Mouse (Mus musculus): ENCODE data around the gene Jpt2. TPM values are rescaled to one million over a fixed set of nuclear protein-coding genes. Genes with fewer than 3 reads are reported as not detected.

The Jpt2 gene
- polyA plus RNA-seq, 1 experiment from 2014 or later: 31.5 TPM

GRCm38 (mm10) chr17:24936259-24937237 is 23.9 kb downstream of the Jpt2 start, which contains the start of gene Mapk8ip3:
Gene Mapk8ip3 (minus strand): TSS chr17:24936977.
- peak within 1 kb of the TSS; percentile 61 for H3K27ac ChIP-seq
- peak within 1 kb of the TSS; percentile 71 for H3K4me3 ChIP-seq (ENCODE audit: inconsistent target)
- WGBS (ENCODE audit: missing documents): under 1% methylated on average over 70 of the region's 78 CpGs
- H3K79me2 ChIP-seq (ENCODE audit: inconsistent target): peaks cover 51% of the 10 kb centered on the region
- H3K36me3 ChIP-seq (ENCODE audit: inconsistent target): no peaks in the 10 kb centered on the region

GRCm38 (mm10) chr17:24935666-24936065 is 24.8 kb downstream of the Jpt2 start:
- Histone ChIP-seq H3K79me2 (ENCODE audit: inconsistent target) (peaks cover 60% of the 10 kb centered on the region), H3K4me3 (ENCODE audit: inconsistent target) (peak overlapping the region; percentile 71), H3K36me3 (ENCODE audit: inconsistent target) (no peaks in the 10 kb centered on the region), H3K27ac (peak overlapping the region; percentile 61)

DNA sequence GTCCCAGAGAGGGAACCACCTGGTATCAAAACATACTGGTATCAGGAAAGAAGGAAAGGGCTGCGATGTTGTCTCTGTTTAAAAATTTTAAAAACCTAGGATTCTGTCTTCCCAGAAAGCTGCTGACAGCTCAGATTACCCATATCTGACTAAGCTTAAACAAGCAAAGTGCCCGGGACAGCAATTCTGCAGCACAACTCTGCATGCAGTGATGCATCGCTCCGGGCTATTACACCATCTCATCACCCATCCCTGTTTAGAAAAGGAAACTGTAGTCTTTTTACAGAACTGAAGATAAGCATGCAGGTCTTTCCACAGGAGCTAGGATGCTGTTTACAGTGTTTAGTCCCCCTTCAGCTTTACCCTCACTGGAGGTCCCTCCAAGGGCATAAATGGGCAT is 25.6 kb downstream of the Jpt2 start:
- Histone ChIP-seq H3K79me2 (ENCODE audit: inconsistent target) (peaks cover 67% of the 10 kb centered on the region), H3K36me3 (ENCODE audit: inconsistent target) (no peaks in the 10 kb centered on the region), H3K4me3 (ENCODE audit: inconsistent target) (peak overlapping the region; percentile 71; the same call in 1 of the 2 replicates), H3K27ac (peak overlapping the region; percentile 61)
- 37% methylated on average over 4 of the region's 4 CpGs for WGBS (ENCODE audit: missing documents)

GRCm38 (mm10) chr17:24933163-24933562 is 27.3 kb downstream of the Jpt2 start:
- H3K4me3 ChIP-seq (ENCODE audit: inconsistent target): no peak overlapping the region
- no peaks in the 10 kb centered on the region for H3K36me3 ChIP-seq (ENCODE audit: inconsistent target)
- H3K79me2 ChIP-seq (ENCODE audit: inconsistent target): peaks cover 85% of the 10 kb centered on the region
- no peak overlapping the region for H3K27ac ChIP-seq
- WGBS (ENCODE audit: missing documents): 86% methylated on average over 4 of the region's 4 CpGs

GRCm38 (mm10) chr17:24932431-24932830 is 28.1 kb downstream of the Jpt2 start:
- Histone ChIP-seq H3K4me3 (ENCODE audit: inconsistent target) (no peak overlapping the region), H3K36me3 (ENCODE audit: inconsistent target) (peaks cover 6% of the 10 kb centered on the region; the same call in 1 of the 2 replicates), H3K27ac (no peak overlapping the region), H3K79me2 (ENCODE audit: inconsistent target) (peaks cover 92% of the 10 kb centered on the region)
- WGBS (ENCODE audit: missing documents): 98% methylated on average over 4 of the region's 4 CpGs

DNA sequence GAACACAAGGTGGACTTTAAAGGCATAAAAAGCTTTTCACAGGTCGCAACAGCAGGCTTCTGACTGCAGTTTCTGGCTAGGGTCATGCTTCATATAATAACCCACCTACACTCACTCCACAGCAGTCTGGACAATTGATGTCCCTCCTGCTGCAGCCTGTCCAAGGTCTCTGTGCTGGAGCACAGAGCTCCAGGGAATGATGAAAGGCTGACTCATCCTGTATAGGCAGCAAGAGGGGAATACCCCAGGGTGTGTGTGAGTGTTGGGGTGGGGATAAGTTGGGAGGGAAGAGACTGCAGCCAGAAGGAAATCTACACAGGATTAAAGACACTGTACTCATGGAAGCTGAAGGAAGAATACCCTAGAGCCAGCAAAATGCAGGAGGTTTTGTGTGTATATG is 31.0 kb downstream of the Jpt2 start:
- Histone ChIP-seq H3K36me3 (ENCODE audit: inconsistent target) (peaks cover 32% of the 10 kb centered on the region), H3K27ac (no peak overlapping the region), H3K79me2 (ENCODE audit: inconsistent target) (peaks cover 100% of the 10 kb centered on the region), H3K4me3 (ENCODE audit: inconsistent target) (no peak overlapping the region)
- 100% methylated on average over 1 of the region's 1 CpGs for WGBS (ENCODE audit: missing documents)

DNA sequence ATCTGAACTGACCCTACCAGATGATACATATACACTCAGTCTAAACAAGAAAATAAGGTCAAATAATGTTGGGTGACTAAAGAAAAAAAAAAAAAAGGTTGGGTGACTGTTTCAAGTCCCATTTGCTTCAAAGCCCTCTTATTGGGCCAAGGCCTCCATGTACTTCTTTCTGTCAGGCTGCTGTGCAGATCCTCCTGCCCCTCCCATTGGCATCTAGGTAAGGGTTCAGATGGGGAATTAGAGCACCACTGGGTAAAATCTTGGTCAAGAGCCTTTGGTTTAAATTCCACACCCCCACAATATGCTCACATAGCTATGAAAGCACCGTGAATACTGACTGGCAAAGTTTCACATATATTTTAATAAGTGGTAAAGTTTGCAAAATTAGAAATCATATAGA is 37.2 kb downstream of the Jpt2 start:
- 90% methylated on average over 1 of the region's 1 CpGs for WGBS (ENCODE audit: missing documents)
- no peak overlapping the region for H3K27ac ChIP-seq
- no peak overlapping the region for H3K4me3 ChIP-seq (ENCODE audit: inconsistent target)
- peaks cover 95% of the 10 kb centered on the region for H3K36me3 ChIP-seq (ENCODE audit: inconsistent target)
- peaks cover 42% of the 10 kb centered on the region for H3K79me2 ChIP-seq (ENCODE audit: inconsistent target)

- no peaks in the 10 kb centered on the region for H3K79me2 ChIP-seq (ENCODE audit: inconsistent target)
- no peak overlapping the region for H3K4me3 ChIP-seq (ENCODE audit: inconsistent target)
- no peak overlapping the region for H3K27ac ChIP-seq
- H3K36me3 ChIP-seq (ENCODE audit: inconsistent target): peaks cover 97% of the 10 kb centered on the region
Observed at GRCm38 (mm10) chr17:24913984-24914383, 46.5 kb downstream of the Jpt2 start.

- Histone ChIP-seq H3K36me3 (ENCODE audit: inconsistent target) (peaks cover 97% of the 10 kb centered on the region), H3K27ac (no peak overlapping the region), H3K4me3 (ENCODE audit: inconsistent target) (no peak overlapping the region), H3K79me2 (ENCODE audit: inconsistent target) (no peaks in the 10 kb centered on the region)
- 90% methylated on average over 2 of the region's 2 CpGs for WGBS (ENCODE audit: missing documents)
Observed at GRCm38 (mm10) chr17:24907591-24907990, 52.9 kb downstream of the Jpt2 start.

DNA sequence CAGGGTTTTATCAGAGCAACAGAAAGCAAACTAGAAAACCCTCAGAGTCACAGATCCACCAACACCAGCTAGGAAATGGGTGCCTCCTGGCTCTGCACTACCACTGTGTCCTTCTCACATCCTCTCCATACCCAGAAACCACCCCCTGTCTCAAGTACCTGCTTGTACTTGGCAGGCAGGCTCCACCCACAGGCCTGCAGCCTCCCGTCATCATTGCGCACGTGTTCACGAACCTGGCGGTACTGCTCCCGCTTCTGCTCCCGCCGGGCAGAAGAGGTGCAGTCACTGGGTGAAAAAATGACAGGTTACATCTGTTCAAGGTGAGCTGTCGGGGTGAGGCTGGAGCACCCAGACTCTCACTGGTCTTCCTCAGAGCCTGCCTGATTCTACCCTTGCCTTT is 56.7 kb downstream of the Jpt2 start:
- WGBS (ENCODE audit: missing documents): 93% methylated on average over 9 of the region's 9 CpGs
- no peak overlapping the region for H3K27ac ChIP-seq
- H3K36me3 ChIP-seq (ENCODE audit: inconsistent target): peaks cover 100% of the 10 kb centered on the region
- no peaks in the 10 kb centered on the region for H3K79me2 ChIP-seq (ENCODE audit: inconsistent target)
- no peak overlapping the region for H3K4me3 ChIP-seq (ENCODE audit: inconsistent target)

DNA sequence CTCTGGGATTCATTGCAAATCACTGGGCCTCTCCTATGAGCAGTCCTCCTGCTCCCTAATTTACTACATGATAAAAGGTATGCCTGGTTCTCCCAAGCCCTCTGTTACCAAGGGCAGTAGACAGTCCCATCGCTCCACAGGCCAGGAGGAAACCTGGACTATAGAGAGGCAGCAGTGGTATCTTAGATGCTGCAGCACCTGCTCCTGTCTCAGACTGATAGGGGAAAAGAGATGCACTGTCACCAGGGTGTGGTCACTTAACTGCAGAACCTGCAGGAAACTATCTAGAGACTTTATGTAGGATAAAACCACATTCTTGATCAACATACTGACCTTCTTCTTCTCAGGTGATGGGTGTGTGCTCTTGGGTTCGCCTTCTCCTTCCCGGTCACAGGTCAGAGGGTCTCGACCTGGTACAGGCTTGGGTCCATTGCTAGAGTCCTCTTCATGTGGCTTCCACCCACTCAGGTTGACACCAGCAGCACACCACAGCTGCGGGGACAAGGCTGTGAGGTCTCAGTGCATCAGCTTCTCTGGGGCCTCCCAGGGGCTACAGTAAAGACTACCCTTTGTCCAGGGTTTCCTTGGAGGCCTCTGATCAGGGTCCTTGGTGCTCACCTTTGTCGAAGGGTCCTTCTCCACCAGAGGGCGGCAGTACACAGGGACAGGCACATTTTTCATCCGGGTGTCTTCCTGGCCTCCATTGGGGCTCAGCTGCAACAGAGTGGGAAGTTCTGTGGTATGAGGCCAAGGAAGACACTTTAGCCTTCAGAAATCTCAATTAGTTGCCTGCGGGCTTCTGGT is 57.6 kb downstream of the Jpt2 start:
- H3K36me3 ChIP-seq (ENCODE audit: inconsistent target): peaks cover 97% of the 10 kb centered on the region
- no peak overlapping the region for H3K4me3 ChIP-seq (ENCODE audit: inconsistent target)
- no peaks in the 10 kb centered on the region for H3K79me2 ChIP-seq (ENCODE audit: inconsistent target)
- H3K27ac ChIP-seq: no peak overlapping the region
- 75% methylated on average over 9 of the region's 9 CpGs for WGBS (ENCODE audit: missing documents)

DNA sequence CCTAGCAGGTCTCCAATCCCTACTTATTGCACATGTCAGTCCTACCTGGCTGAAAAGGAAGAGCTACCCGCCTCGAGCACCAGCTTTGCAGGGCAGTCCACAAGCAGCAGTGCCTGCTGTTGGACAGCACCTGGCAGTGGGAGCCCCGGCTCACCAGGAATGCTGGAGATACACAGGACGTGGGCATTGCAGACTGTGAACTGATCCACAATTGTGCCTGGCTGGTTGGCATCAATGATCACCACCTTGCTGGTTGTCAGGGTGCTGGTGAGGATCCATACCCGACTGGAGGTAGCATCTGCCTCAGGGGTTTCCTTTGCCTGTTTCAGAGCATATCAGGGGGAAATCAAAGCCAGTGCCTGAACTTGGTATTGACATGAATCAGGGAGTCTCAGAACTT is 58.4 kb downstream of the Jpt2 start:
- WGBS (ENCODE audit: missing documents): 95% methylated on average over 5 of the region's 5 CpGs
- H3K79me2 ChIP-seq (ENCODE audit: inconsistent target): no peaks in the 10 kb centered on the region
- H3K27ac ChIP-seq: no peak overlapping the region
- peaks cover 90% of the 10 kb centered on the region for H3K36me3 ChIP-seq (ENCODE audit: inconsistent target)
- no peak overlapping the region for H3K4me3 ChIP-seq (ENCODE audit: inconsistent target)

DNA sequence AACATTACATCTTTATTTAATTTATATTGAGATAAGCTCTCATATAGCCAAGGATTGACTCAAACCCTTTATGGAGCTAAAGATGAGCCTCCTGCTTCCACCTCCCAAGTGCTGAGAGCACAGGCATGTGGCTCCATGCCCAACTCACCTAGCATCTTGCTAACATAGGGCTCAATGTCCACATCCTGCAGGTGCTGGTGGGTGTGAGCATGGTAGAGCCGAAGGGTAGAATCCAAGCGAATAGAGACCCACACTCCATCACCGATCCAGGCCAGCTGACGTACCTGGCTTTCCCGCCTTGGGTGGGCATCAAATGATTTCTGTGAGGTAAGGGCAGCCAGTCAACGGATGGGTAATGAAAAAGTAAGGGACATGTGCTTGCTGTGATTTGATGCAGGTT is 60.5 kb downstream of the Jpt2 start:
- peaks cover 68% of the 10 kb centered on the region for H3K36me3 ChIP-seq (ENCODE audit: inconsistent target)
- H3K4me3 ChIP-seq (ENCODE audit: inconsistent target): no peak overlapping the region
- no peak overlapping the region for H3K27ac ChIP-seq
- WGBS (ENCODE audit: missing documents): 93% methylated on average over 5 of the region's 6 CpGs
- peaks cover 5% of the 10 kb centered on the region; the same call in 1 of the 2 replicates for H3K79me2 ChIP-seq (ENCODE audit: inconsistent target)

DNA sequence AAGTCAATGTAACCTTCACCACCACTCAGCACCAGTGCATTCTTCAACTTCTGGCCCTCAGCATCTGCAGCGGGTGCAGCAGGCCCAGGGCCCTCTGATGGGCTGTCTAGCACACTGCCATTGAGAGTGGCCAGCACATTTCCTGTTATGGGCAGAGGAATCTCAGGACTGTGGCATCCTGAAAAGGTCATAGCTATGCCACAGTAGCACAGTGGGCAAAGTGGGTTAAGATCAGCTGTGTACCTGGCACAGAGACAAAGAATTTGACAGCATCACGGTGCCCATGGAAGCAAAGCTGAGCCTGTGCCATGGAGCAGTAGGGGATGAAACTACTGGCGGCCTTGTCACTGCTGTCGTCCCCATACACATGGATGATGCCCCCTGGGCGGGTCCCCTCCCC is 61.3 kb downstream of the Jpt2 start:
- Histone ChIP-seq H3K79me2 (ENCODE audit: inconsistent target) (peaks cover 11% of the 10 kb centered on the region; the same call in 1 of the 2 replicates), H3K27ac (no peak overlapping the region), H3K36me3 (ENCODE audit: inconsistent target) (peaks cover 60% of the 10 kb centered on the region), H3K4me3 (ENCODE audit: inconsistent target) (no peak overlapping the region)
- 92% methylated on average over 5 of the region's 5 CpGs for WGBS (ENCODE audit: missing documents)
